Mouse (Mus musculus) liver, embryonic 12.5 days (tissue): Measurements from ENCODE around the gene Gm10322. TPM values are rescaled to one million over a fixed set of nuclear protein-coding genes. Genes with fewer than 3 reads are reported as not detected.

Experiments
- ATAC-seq: fragments of 200-750 bp; cut with Nextera tagmentation; 2 replicates; pipeline ENCODE4 v1.8.0; 2017; ENCODE audit warnings: moderate number of reproducible peaks, mild to moderate bottlenecking, moderate library complexity
- H3K27ac ChIP-seq: fragments of 300-500 bp; sonication (generic); 2 replicates; pipeline ENCODE4 v1.5.1; 2016; ENCODE audit warnings: mild to moderate bottlenecking
- H3K27me3 ChIP-seq: fragments of 300-500 bp; sonication (generic); replicated peaks from 2 replicates; pipeline ENCODE4 v1.6.1; 2016; ENCODE audit warnings: mild to moderate bottlenecking, moderate library complexity
- H3K36me3 ChIP-seq: fragments of 300-500 bp; sonication (generic); 2 replicates; pipeline ENCODE4 v1.6.1; 2016; ENCODE audit warnings: mild to moderate bottlenecking, moderate library complexity
- H3K4me1 ChIP-seq: fragments of 300-500 bp; sonication (generic); 2 replicates; pipeline ENCODE4 v1.6.1; 2016
- H3K4me2 ChIP-seq: fragments of 300-500 bp; sonication (generic); 2 replicates; pipeline ENCODE4 v1.6.1; 2016; ENCODE audit warnings: mild to moderate bottlenecking, moderate library complexity
- H3K4me3 ChIP-seq: fragments of 300-500 bp; sonication (generic); 2 replicates; pipeline ENCODE4 v1.5.1; 2016; ENCODE audit warnings: mild to moderate bottlenecking, moderate library complexity
- H3K9ac ChIP-seq: fragments of 300-500 bp; sonication (generic); 2 replicates; pipeline ENCODE4 v1.6.1; 2016; ENCODE audit warnings: mild to moderate bottlenecking, moderate library complexity
- H3K9me3 ChIP-seq: fragments of 300-500 bp; sonication (generic); replicated peaks from 2 replicates; pipeline ENCODE4 v1.6.1; 2016; ENCODE audit warnings: mild to moderate bottlenecking, moderate library complexity
- WGBS: fragments of 180-500 bp; shearing (Covaris S2); methylation state at CpG from one replicate; pipeline ENCODE4 v1.1.7; 2016; ENCODE audit not compliant: insufficient replicate concordance; 5-methylcytosine and 5-hydroxymethylcytosine counted together
- polyA plus RNA-seq: library from polyadenylated mRNA; unstranded; fragments of >200 nt; fragmentation: Nextera tagmentation; extraction: Ambion mirVana; gene quantifications from 2 replicates; pipeline ENCODE4 v1.2.1, GENCODE M21; 2016

Gm10322 gene
- polyA plus RNA-seq, 1 experiment from 2014 or later: not detected

DNA sequence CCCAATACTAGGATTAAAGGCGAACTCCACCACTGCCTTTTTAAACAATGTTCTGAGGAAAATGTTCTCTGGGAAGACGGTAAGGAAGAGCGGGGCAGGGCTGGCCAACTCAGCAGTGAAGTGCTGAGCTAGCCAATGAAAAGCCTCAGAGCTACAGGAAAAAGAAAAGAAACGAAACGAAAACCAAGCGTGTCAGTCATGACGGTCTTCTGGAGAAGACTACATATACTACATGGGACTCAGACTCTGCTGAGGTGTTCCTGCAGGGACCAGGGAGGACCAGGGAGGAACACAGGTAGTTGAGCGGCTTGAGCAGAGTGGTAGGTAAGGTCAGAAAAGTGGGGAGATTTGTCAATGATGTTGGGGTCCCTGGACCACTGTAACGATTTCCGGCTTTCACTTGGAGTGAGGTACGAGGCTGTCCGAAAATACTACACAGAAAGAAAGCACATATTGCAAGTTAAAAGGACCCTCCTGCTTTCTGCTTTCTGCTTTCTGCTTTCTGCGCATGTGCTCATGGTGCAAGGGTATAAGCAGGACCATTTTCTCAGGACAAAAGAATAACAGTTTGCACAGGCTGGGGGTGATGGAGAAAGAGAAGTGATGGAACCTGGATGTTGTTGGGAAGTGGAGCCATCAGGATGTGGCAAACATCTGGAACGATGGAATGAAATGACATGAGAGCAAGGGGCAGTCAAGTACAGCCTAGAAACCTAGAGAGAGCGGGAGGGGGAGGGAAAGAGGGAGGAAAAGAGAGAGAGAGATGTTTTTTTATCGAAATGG, 21.1 kb downstream of the Gm10322 start:
- Histone ChIP-seq H3K9me3 (no peaks in the 10 kb centered on the region), H3K9ac (no peak overlapping the region), H3K4me2 (no peak overlapping the region; the same call in 1 of the 2 replicates), H3K27me3 (no peaks in the 10 kb centered on the region), H3K27ac (no peak overlapping the region), H3K4me1 (no peaks in the 10 kb centered on the region), H3K36me3 (no peaks in the 10 kb centered on the region), H3K4me3 (peak overlapping the region; percentile 15; the same call in 1 of the 2 replicates)
- 63% methylated on average over 16 of the region's 16 CpGs for WGBS
- ATAC-seq: no peak

DNA sequence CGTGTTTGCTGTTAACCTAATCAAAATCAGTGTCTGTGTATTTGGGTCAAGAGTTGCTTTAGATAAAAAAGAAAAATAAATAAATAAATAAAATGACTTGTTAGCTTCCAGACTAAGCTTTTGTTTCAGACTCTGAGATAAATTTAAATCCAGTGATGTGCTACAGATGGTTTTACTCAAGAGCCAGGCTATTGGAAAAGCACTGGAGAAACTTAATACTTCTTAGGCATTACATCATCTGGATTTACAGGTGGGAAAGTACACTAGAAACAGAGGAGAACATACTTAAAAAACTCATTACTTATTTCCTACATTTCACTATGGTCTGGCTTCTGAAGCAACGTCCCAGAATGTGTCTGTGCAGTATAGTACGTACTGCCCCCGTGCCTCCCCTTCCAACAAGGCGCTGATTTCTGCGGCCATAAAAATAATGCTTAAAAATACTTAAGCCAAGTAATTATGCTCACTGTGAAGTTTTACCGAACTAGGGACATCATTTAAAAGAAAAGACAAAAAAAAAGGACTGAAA, 21.8 kb downstream of the Gm10322 start:
- H3K27ac ChIP-seq: no peak overlapping the region
- no peak for ATAC-seq
- H3K36me3 ChIP-seq: no peaks in the 10 kb centered on the region
- H3K9me3 ChIP-seq: no peaks in the 10 kb centered on the region
- WGBS: 67% methylated on average over 7 of the region's 7 CpGs
- H3K4me1 ChIP-seq: 0 out of 2 replicates have a peak, but pooled peaks cover 3% of the 10 kb centered on the region
- no peak overlapping the region for H3K4me3 ChIP-seq
- H3K4me2 ChIP-seq: no peak overlapping the region
- H3K9ac ChIP-seq: no peak overlapping the region
- no peaks in the 10 kb centered on the region for H3K27me3 ChIP-seq

DNA sequence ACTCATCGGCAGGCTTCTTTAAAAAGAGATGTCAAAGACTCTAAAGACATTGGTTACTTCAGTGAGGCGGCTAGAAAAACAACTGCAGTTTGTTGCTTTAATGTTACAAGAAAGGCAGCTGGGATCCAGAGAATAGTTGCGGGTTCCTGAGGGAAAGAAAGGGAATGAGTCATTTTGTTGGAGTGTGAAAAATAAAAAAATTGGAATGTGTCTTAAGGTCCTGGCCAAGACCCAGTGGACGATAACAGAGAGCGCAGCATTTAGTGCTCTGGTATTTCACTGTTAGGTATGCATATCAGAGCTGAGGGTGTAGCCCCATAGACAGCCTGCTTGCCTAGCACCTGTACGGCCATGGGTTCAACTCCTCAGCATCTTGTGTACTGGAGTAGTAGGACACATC, 22.7 kb downstream of the Gm10322 start:
- Histone ChIP-seq H3K9ac (no peak overlapping the region), H3K9me3 (no peaks in the 10 kb centered on the region), H3K4me2 (no peak overlapping the region), H3K4me3 (no peak overlapping the region), H3K27ac (no peak overlapping the region), H3K27me3 (no peaks in the 10 kb centered on the region), H3K36me3 (no peaks in the 10 kb centered on the region), H3K4me1 (peaks cover 12% of the 10 kb centered on the region; the same call in 1 of the 2 replicates)
- no peak for ATAC-seq
- 77% methylated on average over 6 of the region's 6 CpGs for WGBS

- no peak overlapping the region for H3K4me2 ChIP-seq
- ATAC-seq: no peak
- H3K9me3 ChIP-seq: no peaks in the 10 kb centered on the region
- peaks cover 23% of the 10 kb centered on the region for H3K4me1 ChIP-seq
- no peaks in the 10 kb centered on the region for H3K27me3 ChIP-seq
- no peak overlapping the region for H3K27ac ChIP-seq
- no peak overlapping the region for H3K9ac ChIP-seq
- no peaks in the 10 kb centered on the region for H3K36me3 ChIP-seq
- WGBS: 36% methylated on average over 8 of the region's 8 CpGs
- H3K4me3 ChIP-seq: no peak overlapping the region
Measured at GRCm38 (mm10) chr10:59642659-59643377, 27.0 kb downstream of the Gm10322 start.

GRCm38 (mm10) chr10:59643645-59644044, 27.8 kb downstream of the Gm10322 start:
- ATAC-seq: no peak
- H3K4me3 ChIP-seq: no peak overlapping the region
- H3K36me3 ChIP-seq: no peaks in the 10 kb centered on the region
- H3K4me1 ChIP-seq: peaks cover 23% of the 10 kb centered on the region
- H3K27ac ChIP-seq: no peak overlapping the region
- no peak overlapping the region for H3K4me2 ChIP-seq
- H3K27me3 ChIP-seq: no peaks in the 10 kb centered on the region
- H3K9ac ChIP-seq: no peak overlapping the region
- 53% methylated on average over 9 of the region's 9 CpGs for WGBS
- H3K9me3 ChIP-seq: no peaks in the 10 kb centered on the region

DNA sequence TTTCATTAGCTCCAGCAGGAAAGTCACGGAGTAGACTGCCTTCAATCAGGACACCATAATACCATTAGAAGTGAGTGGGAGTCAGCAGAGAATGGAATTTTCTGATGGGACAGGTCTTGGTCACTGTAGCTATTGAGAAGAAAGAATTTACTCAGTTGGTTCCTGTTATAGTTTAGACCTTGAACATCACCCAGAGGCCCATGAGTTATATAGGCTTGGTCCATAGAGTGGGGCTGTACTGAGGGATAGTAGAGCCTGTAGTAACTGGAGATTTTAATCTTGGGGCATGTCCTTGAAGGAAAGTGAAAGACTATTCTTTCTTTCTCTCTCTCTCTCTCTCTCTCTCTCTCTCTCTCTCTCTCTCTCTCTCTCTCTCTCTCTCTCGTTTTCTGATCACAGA, 28.8 kb downstream of the Gm10322 start:
- Histone ChIP-seq H3K27ac (no peak overlapping the region), H3K4me2 (no peak overlapping the region), H3K4me1 (peaks cover 23% of the 10 kb centered on the region), H3K9ac (no peak overlapping the region), H3K27me3 (no peaks in the 10 kb centered on the region), H3K9me3 (no peaks in the 10 kb centered on the region), H3K4me3 (no peak overlapping the region), H3K36me3 (no peaks in the 10 kb centered on the region)
- 50% methylated on average over 2 of the region's 2 CpGs for WGBS
- ATAC-seq: no peak

DNA sequence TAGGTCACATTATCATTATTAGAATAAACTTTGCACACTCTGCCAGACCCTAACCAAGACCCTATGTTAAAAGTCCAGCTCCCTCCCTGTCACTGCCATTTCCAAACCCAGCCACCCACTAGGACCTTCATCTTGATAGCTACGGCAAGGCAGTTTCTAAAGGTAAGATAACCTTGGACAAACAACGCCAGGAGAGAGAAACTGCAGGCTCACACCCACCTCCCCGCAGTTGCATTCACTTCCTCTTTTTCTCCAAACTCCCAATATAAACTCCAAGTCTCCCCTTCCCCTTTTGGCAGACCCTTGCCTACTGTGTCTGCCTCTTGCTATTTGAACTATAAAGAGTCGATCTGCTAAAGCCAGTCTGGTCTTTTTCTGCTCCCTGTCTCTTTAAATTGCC, 29.3 kb downstream of the Gm10322 start:
- Histone ChIP-seq H3K27ac (no peak overlapping the region), H3K4me1 (peaks cover 23% of the 10 kb centered on the region), H3K4me2 (0 out of 2 replicates have a peak overlapping the region, but pooled peaks have one; percentile 3), H3K4me3 (no peak overlapping the region), H3K9ac (no peak overlapping the region), H3K36me3 (no peaks in the 10 kb centered on the region), H3K27me3 (no peaks in the 10 kb centered on the region), H3K9me3 (no peaks in the 10 kb centered on the region)
- WGBS: 9% methylated on average over 4 of the region's 4 CpGs
- no peak for ATAC-seq

GRCm38 (mm10) chr10:59646821-59647378, 31.0 kb downstream of the Gm10322 start:
- Histone ChIP-seq H3K4me1 (peaks cover 23% of the 10 kb centered on the region), H3K27ac (no peak overlapping the region), H3K9ac (no peak overlapping the region), H3K27me3 (no peaks in the 10 kb centered on the region), H3K36me3 (no peaks in the 10 kb centered on the region), H3K4me2 (no peak overlapping the region), H3K9me3 (no peaks in the 10 kb centered on the region), H3K4me3 (no peak overlapping the region)
- ATAC-seq: no peak
- WGBS: 71% methylated on average over 5 of the region's 5 CpGs

GRCm38 (mm10) chr10:59656799-59657198, 40.9 kb downstream of the Gm10322 start:
- no peaks in the 10 kb centered on the region for H3K9me3 ChIP-seq
- H3K4me2 ChIP-seq: no peak overlapping the region
- no peaks in the 10 kb centered on the region for H3K27me3 ChIP-seq
- H3K27ac ChIP-seq: no peak overlapping the region
- no peak for ATAC-seq
- H3K9ac ChIP-seq: no peak overlapping the region
- no peak overlapping the region for H3K4me3 ChIP-seq
- no peaks in the 10 kb centered on the region for H3K4me1 ChIP-seq
- no peaks in the 10 kb centered on the region for H3K36me3 ChIP-seq
- WGBS: 44% methylated on average over 13 of the region's 13 CpGs

GRCm38 (mm10) chr10:59664765-59665164, 48.9 kb downstream of the Gm10322 start:
- Histone ChIP-seq H3K4me1 (peaks cover 5% of the 10 kb centered on the region; the same call in 1 of the 2 replicates), H3K4me2 (no peak overlapping the region), H3K9me3 (no peaks in the 10 kb centered on the region), H3K9ac (no peak overlapping the region), H3K27ac (no peak overlapping the region), H3K36me3 (no peaks in the 10 kb centered on the region), H3K27me3 (no peaks in the 10 kb centered on the region), H3K4me3 (no peak overlapping the region)
- 70% methylated on average over 2 of the region's 2 CpGs for WGBS
- no peak for ATAC-seq

- 33% methylated on average over 13 of the region's 13 CpGs for WGBS
- 0 out of 2 replicates have a peak, but pooled peaks have one; percentile 8 for ATAC-seq
- no peak overlapping the region for H3K4me3 ChIP-seq
- H3K27ac ChIP-seq: no peak overlapping the region
- H3K9me3 ChIP-seq: no peaks in the 10 kb centered on the region
- H3K36me3 ChIP-seq: no peaks in the 10 kb centered on the region
- no peak overlapping the region for H3K4me2 ChIP-seq
- no peaks in the 10 kb centered on the region for H3K27me3 ChIP-seq
- H3K9ac ChIP-seq: no peak overlapping the region
- H3K4me1 ChIP-seq: peaks cover 5% of the 10 kb centered on the region; the same call in 1 of the 2 replicates
Measured at GRCm38 (mm10) chr10:59665503-59666291, 49.8 kb downstream of the Gm10322 start.
